Mouse (Mus musculus) lung, adult 18-20 months (tissue): Measurements from ENCODE around the gene Coq10b.
A peak's percentile ranks its signal among the peaks of the same experiment; 100 is the strongest.
"Not testable (repeated sequence)": the region's sequence is repeated elsewhere in the genome, so short reads cannot be mapped to it uniquely, and the experiment has no call there.

ENCODE experiments used
- DNase-seq, 2 experiments: peaks; one replicate each; pipeline ENCODE4 v3.0.0; 2022; ENCODE audit warnings: mixed read lengths in 2 of 2

Coq10b gene

GRCm38 (mm10) chr1:55058383-55058782 is 5.8 kb downstream of the Coq10b start:
- DNase-seq, result not testable (repeated sequence)

GRCm38 (mm10) chr1:55061099-55061498 is 8.5 kb downstream of the Coq10b start:
- no peak for DNase-seq

DNA sequence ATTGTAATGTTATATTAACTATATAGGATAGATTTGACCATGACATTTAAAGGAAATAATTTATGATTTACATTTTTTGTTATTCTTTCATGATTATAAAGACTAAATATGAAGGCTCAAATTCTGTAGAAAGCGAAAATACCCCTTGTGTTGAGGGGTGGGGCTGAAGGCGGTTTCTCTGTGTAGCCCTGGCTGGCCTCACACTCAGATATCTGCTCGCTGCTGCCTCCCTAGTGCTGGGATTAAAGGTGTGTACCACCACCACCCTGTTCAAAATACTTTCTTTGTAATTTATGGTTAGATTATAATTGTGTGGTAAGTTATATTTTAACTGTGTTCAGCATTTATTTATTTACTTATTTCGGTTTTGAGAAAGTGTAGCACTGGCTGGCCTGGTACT is 9.2 kb downstream of the Coq10b start:
- DNase-seq, result no peak

DNA sequence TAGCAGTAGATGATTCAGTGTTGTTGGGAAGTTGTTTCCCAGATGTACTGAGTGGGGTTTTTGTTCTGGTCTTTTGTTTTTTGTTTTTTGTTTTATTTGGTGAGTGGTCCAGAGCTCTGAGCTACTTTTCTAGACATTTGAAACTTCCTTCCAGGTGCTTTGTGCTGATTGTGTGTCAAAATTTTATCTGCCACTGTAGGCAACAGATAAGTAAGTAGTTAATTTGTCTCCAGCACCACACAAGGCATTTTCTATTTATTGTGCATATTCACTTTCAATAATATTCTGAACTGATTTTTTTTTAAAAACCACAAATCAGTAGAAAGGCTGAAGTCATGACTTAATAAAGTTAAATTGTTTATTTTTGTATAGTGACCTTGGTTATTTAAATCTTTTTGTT is 19.8 kb downstream of the Coq10b start:
- not testable (repeated sequence) for DNase-seq

GRCm38 (mm10) chr1:55074757-55075156 is 22.2 kb downstream of the Coq10b start:
- DNase-seq, result no peak

- no peak for DNase-seq
Observed at GRCm38 (mm10) chr1:55075652-55076394, 23.3 kb downstream of the Coq10b start.

GRCm38 (mm10) chr1:55076395-55076743 is 23.8 kb downstream of the Coq10b start:
- DNase-seq, result no peak

GRCm38 (mm10) chr1:55076849-55077516 is 24.4 kb downstream of the Coq10b start:
- DNase-seq, result peak; percentile 40 to 56

- no peak for DNase-seq
Observed at GRCm38 (mm10) chr1:55079677-55080076, 27.1 kb downstream of the Coq10b start.

- DNase-seq, result no peak
Observed at GRCm38 (mm10) chr1:55082106-55082505, 29.5 kb downstream of the Coq10b start.

- no peak for DNase-seq
Observed at GRCm38 (mm10) chr1:55085781-55086366, 33.3 kb downstream of the Coq10b start.

DNA sequence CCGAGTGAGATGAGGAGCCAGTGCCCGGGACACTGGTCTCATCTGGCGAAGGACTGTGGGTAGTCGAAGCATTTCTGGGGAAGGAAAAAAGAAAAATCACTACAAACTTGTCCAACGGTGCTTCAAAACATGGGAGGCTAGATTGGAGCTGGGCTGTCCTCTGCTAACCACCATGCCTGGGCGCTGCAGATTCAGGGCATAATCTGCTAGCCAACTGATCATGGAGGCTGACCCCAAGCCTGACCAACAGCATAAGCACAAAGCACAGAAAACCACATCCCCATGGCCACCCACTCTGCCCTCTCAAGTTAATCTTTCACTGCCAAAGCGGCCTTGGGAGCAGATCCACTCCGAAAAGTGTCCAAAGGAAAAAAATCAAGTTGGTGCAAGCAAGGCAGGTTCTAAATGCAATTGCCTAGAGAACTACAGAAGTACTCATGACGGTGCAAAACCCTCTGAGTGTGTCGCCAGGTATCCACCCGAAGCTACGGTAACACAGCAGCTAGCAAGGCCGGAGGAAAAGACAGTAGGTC is 34.4 kb downstream of the Coq10b start:
- DNase-seq, result peak in 1 of 2 experiments; percentile 9

GRCm38 (mm10) chr1:55087401-55087904 is 34.9 kb downstream of the Coq10b start:
- peak; percentile 55 to 66 for DNase-seq

- peak; percentile 99 for DNase-seq
Observed at GRCm38 (mm10) chr1:55087932-55088610, 35.5 kb downstream of the Coq10b start, which contains the start of the genes Hspe1 and Hspd1. TSS of gene Hspe1 (plus strand) at chr1:55088132. TSS of gene Hspd1 (minus strand) at chr1:55088243.

DNA sequence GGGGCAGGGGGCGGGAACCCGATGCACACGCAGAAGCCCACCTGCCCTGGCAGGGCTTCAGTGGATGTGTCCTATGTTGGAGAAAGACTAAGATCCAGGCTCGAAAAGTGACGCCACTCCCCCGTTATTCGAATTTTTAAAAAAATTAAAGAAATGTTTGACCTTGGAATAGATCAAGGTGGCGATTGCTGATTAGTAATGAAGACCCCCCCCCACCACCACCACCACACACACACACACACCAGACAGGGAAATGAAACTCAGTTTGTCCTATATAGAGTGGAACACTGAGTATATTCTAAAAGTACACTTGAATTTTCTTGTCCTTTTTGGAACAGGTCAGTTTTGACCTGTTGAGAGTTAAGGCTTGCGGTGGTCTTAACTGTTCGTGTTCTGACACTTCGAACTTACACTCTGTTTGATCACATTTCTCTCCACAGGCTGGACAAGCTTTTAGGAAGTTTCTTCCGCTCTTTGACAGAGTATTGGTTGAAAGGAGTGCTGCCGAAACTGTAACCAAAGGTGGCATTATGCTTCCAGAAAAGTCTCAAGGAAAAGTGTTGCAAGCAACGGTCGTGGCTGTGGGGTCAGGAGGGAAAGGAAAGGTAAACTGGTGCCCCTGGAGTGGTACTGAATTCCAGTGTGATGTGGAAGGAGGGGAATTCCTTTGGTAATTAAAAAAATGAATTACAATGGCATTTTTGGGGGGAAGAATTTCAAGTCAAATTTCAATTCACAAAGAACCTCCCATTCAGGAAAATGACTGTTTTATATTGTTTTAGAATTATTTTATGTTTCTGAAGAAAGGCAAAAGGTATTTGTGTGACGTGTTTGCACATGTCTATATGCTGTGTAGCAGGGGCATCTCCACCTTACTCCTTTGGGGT is 36.3 kb downstream of the Coq10b start:
- DNase-seq, result no peak

DNA sequence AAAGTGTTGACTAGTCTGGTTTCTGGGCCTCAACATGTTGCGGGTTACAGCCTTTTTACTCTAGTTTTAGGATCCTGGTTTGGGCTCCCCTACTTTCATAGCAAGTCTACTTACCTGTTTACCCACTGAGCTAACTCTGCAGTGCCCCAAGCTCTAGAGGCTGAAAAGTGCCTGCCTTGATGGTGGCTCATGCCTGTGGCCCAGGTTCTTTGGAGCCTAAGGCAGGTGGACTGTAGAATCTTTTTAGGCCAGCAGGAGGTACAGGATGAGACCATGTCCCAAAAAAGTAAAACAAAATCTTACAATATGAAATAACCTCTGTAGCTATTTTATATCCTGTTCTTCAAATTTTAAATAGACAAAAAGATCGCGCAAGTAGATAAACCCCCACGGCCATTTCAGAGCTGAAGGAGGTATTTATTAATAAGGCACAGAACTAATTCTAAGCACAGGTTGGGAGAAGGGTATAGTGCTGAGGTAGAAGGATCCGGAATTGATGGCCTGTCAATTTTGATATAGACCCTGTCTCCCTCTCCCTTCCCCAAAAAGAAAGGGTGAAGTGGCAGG is 37.0 kb downstream of the Coq10b start:
- DNase-seq, result no peak

GRCm38 (mm10) chr1:55092056-55092455 is 39.5 kb downstream of the Coq10b start:
- no peak for DNase-seq

GRCm38 (mm10) chr1:55092469-55092868 is 39.9 kb downstream of the Coq10b start:
- DNase-seq, result no peak

GRCm38 (mm10) chr1:55106919-55107585 is 54.5 kb downstream of the Coq10b start:
- DNase-seq, result no peak

GRCm38 (mm10) chr1:55107644-55108043 is 55.1 kb downstream of the Coq10b start:
- DNase-seq, result no peak

DNA sequence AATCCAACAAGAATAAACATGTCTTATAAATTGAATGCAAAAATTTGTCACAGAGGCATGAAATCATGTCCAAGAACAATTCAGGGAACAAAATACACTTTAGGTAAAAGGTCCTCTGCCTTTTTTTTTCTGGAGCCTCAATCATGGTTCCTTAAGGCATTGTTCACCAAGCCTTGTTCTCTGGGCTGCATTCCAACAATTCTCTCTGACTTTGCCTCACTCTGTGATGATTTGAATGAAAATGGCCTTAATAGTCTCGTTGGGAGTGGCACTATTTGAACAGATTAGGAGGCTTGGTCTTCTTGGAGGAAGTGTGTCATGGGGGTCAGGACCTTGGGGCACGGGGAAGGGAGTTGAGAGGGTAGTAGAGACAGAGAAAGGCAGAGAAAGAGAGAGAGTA is 55.9 kb downstream of the Coq10b start:
- DNase-seq, result no peak
